Mouse (Mus musculus): Measurements from ENCODE around the gene Ptgis. TPM values are rescaled to one million over a fixed set of nuclear protein-coding genes. Genes with fewer than 3 reads are reported as not detected.

The Ptgis gene
- total and polyA plus RNA-seq, 3 experiments, result not detected

- Histone ChIP-seq H3K4me3 (ENCODE audit: low read depth, low read length) (no peak overlapping the region), H3K9me3 (replicated peaks) (no peaks in the 10 kb centered on the region), H3K4me1 (ENCODE audit: insufficient read depth, low read depth, low read length) (no peaks in the 10 kb centered on the region), H3K27me3 (ENCODE audit: insufficient read depth, low read length) (no peaks in the 10 kb centered on the region), H3K36me3 (replicated peaks) (no peaks in the 10 kb centered on the region)
- ATAC-seq (ENCODE audit: extremely low read depth, insufficient number of reproducible peaks, low FRiP score, poor library complexity, severe bottlenecking), result no peak
- no peak for DNase-seq (ENCODE audit: low spot score)
- TF ChIP-seq POLR2AphosphoS5 (IDR thresholded peaks at IDR 0.05; ENCODE audit: insufficient replicate concordance, low read depth, low read length), result no peak
- TF ChIP-seq CTCF (IDR thresholded peaks at IDR 0.05; ENCODE audit: low read depth, low read length), result no peak
- no peak for TF ChIP-seq GATA2 (IDR thresholded peaks at IDR 0.05; ENCODE audit: borderline replicate concordance, low read depth, low read length)
- TF ChIP-seq TAL1 (conservative IDR thresholded peaks at IDR 0.05; ENCODE audit: low read depth, low read length), result no peak
- no peak for TF ChIP-seq GATA1 (IDR thresholded peaks at IDR 0.05; ENCODE audit: borderline replicate concordance, low read length)
Measured at GRCm38 (mm10) chr2:167250003-167250735, 9.8 kb upstream of the Ptgis start.

- Histone ChIP-seq H3K36me3 (replicated peaks) (no peaks in the 10 kb centered on the region), H3K27me3 (ENCODE audit: insufficient read depth, low read length) (no peaks in the 10 kb centered on the region), H3K4me1 (ENCODE audit: insufficient read depth, low read depth, low read length) (no peaks in the 10 kb centered on the region), H3K4me3 (ENCODE audit: low read depth, low read length) (no peak overlapping the region), H3K9me3 (replicated peaks) (0 out of 2 replicates have a peak, but pooled peaks cover 4% of the 10 kb centered on the region)
- no peak for ATAC-seq (ENCODE audit: extremely low read depth, insufficient number of reproducible peaks, low FRiP score, poor library complexity, severe bottlenecking)
- DNase-seq (ENCODE audit: low spot score), result no peak
- no peak for TF ChIP-seq GATA1 (IDR thresholded peaks at IDR 0.05; ENCODE audit: borderline replicate concordance, low read length)
- no peak for TF ChIP-seq POLR2AphosphoS5 (IDR thresholded peaks at IDR 0.05; ENCODE audit: insufficient replicate concordance, low read depth, low read length)
- TF ChIP-seq CTCF (IDR thresholded peaks at IDR 0.05; ENCODE audit: low read depth, low read length), result no peak
- no peak for TF ChIP-seq TAL1 (conservative IDR thresholded peaks at IDR 0.05; ENCODE audit: low read depth, low read length)
- no peak for TF ChIP-seq GATA2 (IDR thresholded peaks at IDR 0.05; ENCODE audit: borderline replicate concordance, low read depth, low read length)
Measured at GRCm38 (mm10) chr2:167249591-167249990, 9.2 kb upstream of the Ptgis start.

GRCm38 (mm10) chr2:167247823-167248222, 7.4 kb upstream of the Ptgis start:
- no peak for DNase-seq (ENCODE audit: low spot score)
- TF ChIP-seq TAL1 (conservative IDR thresholded peaks at IDR 0.05; ENCODE audit: low read depth, low read length) (no peak), POLR2AphosphoS5 (IDR thresholded peaks at IDR 0.05; ENCODE audit: insufficient replicate concordance, low read depth, low read length) (no peak), GATA2 (IDR thresholded peaks at IDR 0.05; ENCODE audit: borderline replicate concordance, low read depth, low read length) (no peak)
- ATAC-seq (ENCODE audit: extremely low read depth, insufficient number of reproducible peaks, low FRiP score, poor library complexity, severe bottlenecking), result no peak
- Histone ChIP-seq H3K36me3 (replicated peaks) (no peaks in the 10 kb centered on the region), H3K4me1 (ENCODE audit: insufficient read depth, low read depth, low read length) (no peaks in the 10 kb centered on the region), H3K27me3 (ENCODE audit: insufficient read depth, low read length) (no peaks in the 10 kb centered on the region), H3K4me3 (ENCODE audit: low read depth, low read length) (no peak overlapping the region), H3K9me3 (replicated peaks) (0 out of 2 replicates have a peak, but pooled peaks cover 4% of the 10 kb centered on the region)

- Histone ChIP-seq H3K4me1 (ENCODE audit: insufficient read depth, low read depth, low read length) (no peaks in the 10 kb centered on the region), H3K27me3 (ENCODE audit: insufficient read depth, low read length) (0 out of 2 replicates have a peak, but pooled peaks cover 2% of the 10 kb centered on the region), H3K36me3 (replicated peaks) (no peaks in the 10 kb centered on the region), H3K4me3 (ENCODE audit: low read depth, low read length) (no peak overlapping the region), H3K9me3 (replicated peaks) (0 out of 2 replicates have a peak, but pooled peaks cover 4% of the 10 kb centered on the region)
- DNase-seq (ENCODE audit: low spot score) (no peak), ATAC-seq (ENCODE audit: extremely low read depth, insufficient number of reproducible peaks, low FRiP score, poor library complexity, severe bottlenecking) (no peak)
- TF ChIP-seq GATA2 (IDR thresholded peaks at IDR 0.05; ENCODE audit: borderline replicate concordance, low read depth, low read length) (no peak), POLR2AphosphoS5 (IDR thresholded peaks at IDR 0.05; ENCODE audit: insufficient replicate concordance, low read depth, low read length) (no peak), GATA1 (IDR thresholded peaks at IDR 0.05; ENCODE audit: borderline replicate concordance, low read length) (no peak), CTCF (IDR thresholded peaks at IDR 0.05; ENCODE audit: low read depth, low read length) (no peak), TAL1 (conservative IDR thresholded peaks at IDR 0.05; ENCODE audit: low read depth, low read length) (no peak)
Measured at GRCm38 (mm10) chr2:167246704-167247103, 6.3 kb upstream of the Ptgis start.

- TF ChIP-seq GATA2 (IDR thresholded peaks at IDR 0.05; ENCODE audit: borderline replicate concordance, low read depth, low read length) (no peak), GATA1 (IDR thresholded peaks at IDR 0.05; ENCODE audit: borderline replicate concordance, low read length) (no peak), POLR2AphosphoS5 (IDR thresholded peaks at IDR 0.05; ENCODE audit: insufficient replicate concordance, low read depth, low read length) (no peak), CTCF (IDR thresholded peaks at IDR 0.05; ENCODE audit: low read depth, low read length) (no peak), TAL1 (conservative IDR thresholded peaks at IDR 0.05; ENCODE audit: low read depth, low read length) (no peak)
- ATAC-seq (ENCODE audit: extremely low read depth, insufficient number of reproducible peaks, low FRiP score, poor library complexity, severe bottlenecking), result no peak
Measured at GRCm38 (mm10) chr2:167244892-167245291, 4.5 kb upstream of the Ptgis start.

GRCm38 (mm10) chr2:167243831-167244563, 3.6 kb upstream of the Ptgis start:
- Histone ChIP-seq H3K36me3 (replicated peaks) (no peaks in the 10 kb centered on the region), H3K4me3 (ENCODE audit: low read depth, low read length) (no peak overlapping the region), H3K27me3 (ENCODE audit: insufficient read depth, low read length) (0 out of 2 replicates have a peak, but pooled peaks cover 2% of the 10 kb centered on the region), H3K4me1 (ENCODE audit: insufficient read depth, low read depth, low read length) (no peaks in the 10 kb centered on the region), H3K9me3 (replicated peaks) (0 out of 2 replicates have a peak, but pooled peaks cover 4% of the 10 kb centered on the region)
- DNase-seq (ENCODE audit: low spot score) (no peak), ATAC-seq (ENCODE audit: extremely low read depth, insufficient number of reproducible peaks, low FRiP score, poor library complexity, severe bottlenecking) (no peak)
- no peak for TF ChIP-seq TAL1 (conservative IDR thresholded peaks at IDR 0.05; ENCODE audit: low read depth, low read length)
- no peak for TF ChIP-seq CTCF (IDR thresholded peaks at IDR 0.05; ENCODE audit: low read depth, low read length)
- TF ChIP-seq GATA1 (IDR thresholded peaks at IDR 0.05; ENCODE audit: borderline replicate concordance, low read length), result no peak
- TF ChIP-seq GATA2 (IDR thresholded peaks at IDR 0.05; ENCODE audit: borderline replicate concordance, low read depth, low read length), result no peak
- TF ChIP-seq POLR2AphosphoS5 (IDR thresholded peaks at IDR 0.05; ENCODE audit: insufficient replicate concordance, low read depth, low read length), result no peak

More at GRCm38 (mm10) chr2:167244892-167245291, 4.5 kb upstream of the Ptgis start:
- 0 out of 2 replicates have a peak, but pooled peaks cover 2% of the 10 kb centered on the region for H3K27me3 ChIP-seq (ENCODE audit: insufficient read depth, low read length)
- H3K36me3 ChIP-seq (replicated peaks), result no peaks in the 10 kb centered on the region
- H3K4me3 ChIP-seq (ENCODE audit: low read depth, low read length), result no peak overlapping the region
- 0 out of 2 replicates have a peak, but pooled peaks cover 4% of the 10 kb centered on the region for H3K9me3 ChIP-seq (replicated peaks)
- H3K4me1 ChIP-seq (ENCODE audit: insufficient read depth, low read depth, low read length), result no peaks in the 10 kb centered on the region
- no peak for DNase-seq (ENCODE audit: low spot score)

All from G1E (cell line).